Mouse (Mus musculus) kidney, adult 2 months (tissue): Measurements from ENCODE around the gene Smyd3.

Experiments used
- CTCF ChIP-seq: fragments of 200-500 bp; conservative IDR thresholded peaks from 2 replicates; pipeline ENCODE4 v1.5.1; 2011; ENCODE audit warnings: low read depth, mild to moderate bottlenecking, control low read depth, low read length, moderate library complexity, mixed read lengths; ENCODE audit not compliant: insufficient read depth, insufficient read length
- POLR2A ChIP-seq: fragments of 200-500 bp; IDR thresholded peaks from one replicate; pipeline ENCODE4 v1.6.1; 2011; ENCODE audit warnings: low read depth, low read length, control low read depth

DNA sequence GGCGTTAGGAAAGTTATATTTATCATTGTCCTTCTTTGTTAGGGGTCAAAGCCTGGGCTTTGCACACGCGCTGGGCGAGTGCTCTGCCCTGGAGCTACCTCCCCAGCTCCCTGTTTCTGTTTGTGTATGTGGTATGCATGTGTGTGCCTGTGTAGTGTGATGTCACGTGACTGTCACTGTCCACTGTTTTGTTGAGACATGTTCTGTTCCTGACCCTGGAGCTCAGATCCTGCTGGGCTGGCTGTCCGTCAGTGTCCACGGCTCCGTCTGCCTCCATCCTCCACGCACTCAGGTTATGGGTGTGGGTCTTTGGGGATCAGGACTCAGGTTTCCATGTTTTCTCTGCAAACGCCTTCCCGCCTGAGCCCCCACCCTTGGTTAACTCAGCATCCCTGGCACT is 30.4 kb upstream of the Smyd3 start:
- no peak for TF ChIP-seq CTCF
- TF ChIP-seq POLR2A = no peak
